Mouse (Mus musculus) G1E (cell line): Measurements from ENCODE around the gene Rnf216.

ENCODE experiments used
- CTCF ChIP-seq: IDR thresholded peaks from 2 replicates; pipeline ENCODE4 v1.5.1; 2012; ENCODE audit warnings: low read depth, low read length, inconsistent platforms, mixed read lengths
- GATA1 ChIP-seq: IDR thresholded peaks from 2 replicates; pipeline ENCODE4 v1.6.1; 2012; ENCODE audit warnings: borderline replicate concordance, low read length, inconsistent platforms, mixed read lengths
- GATA2 ChIP-seq: IDR thresholded peaks from 2 replicates; pipeline ENCODE4 v1.6.1; 2012; ENCODE audit warnings: low read depth, low read length, inconsistent platforms, borderline replicate concordance
- TAL1 ChIP-seq: conservative IDR thresholded peaks from 2 replicates; pipeline ENCODE4 v1.6.1; 2012; ENCODE audit warnings: low read depth, low read length, inconsistent platforms, mixed read lengths

GRCm38 (mm10) chr5:143069048-143069447 lies 43.7 kb downstream of the Rnf216 start:
- TF ChIP-seq GATA1, result no peak
- no peak for TF ChIP-seq GATA2
- no peak for TF ChIP-seq TAL1
- no peak for TF ChIP-seq CTCF
